Mouse (Mus musculus): ENCODE results near the gene Gal3st2c. TPM values are rescaled to one million over a fixed set of nuclear protein-coding genes. Genes with fewer than 3 reads are reported as not detected.
"Not testable (repeated sequence)": the region's sequence is repeated elsewhere in the genome, so short reads cannot be mapped to it uniquely, and the experiment has no call there.

Gal3st2c gene
- polyA plus RNA-seq (2014; fragmentation: Nextera tagmentation; extraction: Ambion mirVana): not detected in 2 replicates

DNA sequence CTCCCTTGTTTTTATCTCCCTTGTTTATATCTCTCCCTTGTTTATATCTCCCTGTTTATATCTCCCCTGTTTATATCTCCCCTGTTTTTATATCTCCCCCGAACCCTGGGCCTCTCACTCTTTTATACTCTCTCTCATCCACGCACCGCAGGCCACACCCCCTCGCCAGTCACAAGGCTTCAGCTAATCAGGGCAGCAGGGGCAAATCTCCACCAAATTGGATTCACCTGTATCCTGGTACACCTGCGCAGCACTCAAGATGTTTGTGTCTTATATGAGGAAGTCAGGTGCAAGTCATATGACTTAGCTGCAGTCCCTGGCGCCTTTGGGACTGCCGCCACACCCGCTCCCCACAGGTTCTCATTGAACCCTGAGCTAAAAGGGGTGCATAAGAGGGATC lies at the start of gene Gal3st2c:
Gene Gal3st2c, plus strand, starts transcription at position 301 of the 400 bp plus-strand sequence.
- not testable (repeated sequence) for ATAC-seq (ENCODE audit: low FRiP score, low TSS enrichment); H3K4me1 ChIP-seq (ENCODE audit: control insufficient read depth, insufficient read depth, low read length); H3K4me2 ChIP-seq (replicated peaks; ENCODE audit: low read depth, low read length); H3K9me3 ChIP-seq (ENCODE audit: control insufficient read depth, low read length); H3K27me3 ChIP-seq (ENCODE audit: control insufficient read depth, insufficient read depth, low read length); H3K4me3 ChIP-seq (ENCODE audit: low read length); H3K27ac ChIP-seq (ENCODE audit: low read depth, low read length); H3K9ac ChIP-seq (ENCODE audit: low read depth, low read length); H3K36me3 ChIP-seq (ENCODE audit: control insufficient read depth, insufficient read depth, low read length)
- WGBS: 93% methylated on average over 7 of the region's 8 CpGs

DNA sequence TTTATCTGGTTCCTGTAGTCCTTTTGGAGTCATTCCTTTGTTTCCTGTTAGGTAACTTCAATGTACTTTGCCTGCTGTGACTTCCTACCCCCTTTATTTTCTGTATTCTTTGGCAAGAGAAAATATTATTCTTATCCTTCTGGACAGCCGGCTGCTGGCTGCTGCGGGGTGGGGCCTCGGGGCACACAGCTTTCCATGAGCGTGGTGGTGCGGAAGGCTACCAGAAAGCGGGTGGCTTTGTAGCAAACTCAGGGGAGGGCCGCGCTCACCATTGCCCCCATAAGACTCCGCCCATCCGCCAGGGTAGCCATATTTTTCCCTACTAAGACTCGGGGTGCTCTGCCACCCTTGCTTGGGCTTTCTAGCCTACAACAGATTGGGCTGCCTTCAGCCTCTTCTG lies 41.2 kb upstream of the Gal3st2c start:
- H3K36me3 ChIP-seq (ENCODE audit: control insufficient read depth, insufficient read depth, low read length); ATAC-seq (ENCODE audit: low FRiP score, low TSS enrichment): not testable (repeated sequence)
- WGBS: no CpG with 5 or more reads among the region's 11 CpGs

DNA sequence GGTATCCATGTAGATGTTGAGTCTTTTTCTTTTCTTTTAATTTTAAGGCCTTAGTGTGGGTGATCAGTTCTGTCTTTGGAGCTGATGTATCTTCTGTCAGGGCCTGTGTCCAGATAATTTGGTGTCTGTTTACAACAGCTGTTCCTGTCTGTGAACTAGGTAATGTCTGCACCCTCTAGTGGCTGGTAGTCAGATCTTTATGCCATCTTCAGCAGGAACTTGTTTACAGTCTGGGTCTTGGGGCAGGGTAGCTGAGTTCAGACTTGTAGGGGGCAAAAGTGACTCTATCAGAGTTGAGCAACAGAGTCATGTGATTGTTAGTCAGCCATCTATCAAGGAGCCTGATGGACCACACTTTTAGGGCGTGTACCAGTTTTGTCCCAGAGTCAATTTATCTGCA lies 23.8 kb upstream of the Gal3st2c start:
- H3K9ac ChIP-seq (ENCODE audit: low read depth, low read length); H3K27ac ChIP-seq (ENCODE audit: low read depth, low read length); H3K36me3 ChIP-seq (ENCODE audit: control insufficient read depth, insufficient read depth, low read length); H3K4me1 ChIP-seq (ENCODE audit: control insufficient read depth, insufficient read depth, low read length); H3K9me3 ChIP-seq (ENCODE audit: control insufficient read depth, low read length); H3K27me3 ChIP-seq (ENCODE audit: control insufficient read depth, insufficient read depth, low read length); H3K4me3 ChIP-seq (ENCODE audit: low read length); H3K4me2 ChIP-seq (replicated peaks; ENCODE audit: low read depth, low read length): not testable (repeated sequence)
- peak; percentile 73 for ATAC-seq (ENCODE audit: low FRiP score, low TSS enrichment)
- WGBS: no CpG with 5 or more reads among the region's 1 CpGs

More for the DNA sequence above, 41.2 kb upstream of the Gal3st2c start:
- H3K4me3 ChIP-seq (ENCODE audit: low read length); H3K9ac ChIP-seq (ENCODE audit: low read depth, low read length); H3K27ac ChIP-seq (ENCODE audit: low read depth, low read length); H3K4me1 ChIP-seq (ENCODE audit: control insufficient read depth, insufficient read depth, low read length); H3K9me3 ChIP-seq (ENCODE audit: control insufficient read depth, low read length); H3K27me3 ChIP-seq (ENCODE audit: control insufficient read depth, insufficient read depth, low read length); H3K4me2 ChIP-seq (replicated peaks; ENCODE audit: low read depth, low read length): not testable (repeated sequence)

DNA sequence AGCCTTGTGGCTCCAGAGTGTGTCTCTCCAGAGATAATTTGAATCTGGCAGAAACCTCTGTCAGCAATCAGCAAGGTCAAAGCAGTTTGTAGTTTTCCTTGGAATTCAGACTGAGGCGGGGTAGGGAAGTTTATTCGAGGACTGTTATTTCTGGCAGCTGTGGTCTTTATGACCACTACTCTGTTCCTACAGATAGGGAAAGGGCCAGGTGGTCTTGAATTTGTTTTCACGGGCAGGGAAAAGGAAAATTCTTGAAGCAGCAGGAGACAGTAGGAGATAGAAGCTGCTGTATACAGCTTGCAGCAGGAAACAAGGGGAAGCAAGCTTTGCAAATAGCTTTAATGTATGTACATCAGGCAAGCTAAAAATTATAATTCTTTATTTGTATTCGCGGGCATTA lies 19.9 kb upstream of the Gal3st2c start:
- not testable (repeated sequence) for H3K9me3 ChIP-seq (ENCODE audit: control insufficient read depth, low read length); H3K9ac ChIP-seq (ENCODE audit: low read depth, low read length); H3K27ac ChIP-seq (ENCODE audit: low read depth, low read length); ATAC-seq (ENCODE audit: low FRiP score, low TSS enrichment); H3K4me3 ChIP-seq (ENCODE audit: low read length); H3K27me3 ChIP-seq (ENCODE audit: control insufficient read depth, insufficient read depth, low read length); H3K36me3 ChIP-seq (ENCODE audit: control insufficient read depth, insufficient read depth, low read length); H3K4me2 ChIP-seq (replicated peaks; ENCODE audit: low read depth, low read length); H3K4me1 ChIP-seq (ENCODE audit: control insufficient read depth, insufficient read depth, low read length)
- WGBS: 38% methylated on average over 1 of the region's 5 CpGs

DNA sequence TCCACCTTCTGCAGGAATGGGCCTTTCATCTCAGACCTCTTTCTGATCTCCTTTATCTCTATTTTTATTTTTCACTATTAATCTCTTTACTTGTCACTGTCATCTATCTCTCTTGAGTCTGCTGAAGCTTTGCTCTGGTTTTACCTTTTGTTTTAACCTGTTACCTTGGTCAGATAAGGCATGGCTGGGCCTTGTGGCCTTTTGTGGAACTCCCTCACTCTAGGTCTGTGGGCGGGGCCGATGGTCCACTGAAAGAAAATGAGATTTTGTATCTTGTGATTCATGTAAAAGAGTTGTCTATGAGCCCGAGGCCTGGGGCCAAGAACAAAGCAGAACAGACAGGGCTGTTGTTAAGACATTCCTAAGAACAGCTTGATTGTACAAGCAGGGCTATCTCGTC lies 19.5 kb upstream of the Gal3st2c start:
- not testable (repeated sequence) for ATAC-seq (ENCODE audit: low FRiP score, low TSS enrichment); H3K4me3 ChIP-seq (ENCODE audit: low read length); H3K9ac ChIP-seq (ENCODE audit: low read depth, low read length); H3K4me2 ChIP-seq (replicated peaks; ENCODE audit: low read depth, low read length); H3K4me1 ChIP-seq (ENCODE audit: control insufficient read depth, insufficient read depth, low read length); H3K27ac ChIP-seq (ENCODE audit: low read depth, low read length); H3K36me3 ChIP-seq (ENCODE audit: control insufficient read depth, insufficient read depth, low read length); H3K9me3 ChIP-seq (ENCODE audit: control insufficient read depth, low read length); H3K27me3 ChIP-seq (ENCODE audit: control insufficient read depth, insufficient read depth, low read length)
- no CpG with 5 or more reads among the region's 4 CpGs for WGBS

DNA sequence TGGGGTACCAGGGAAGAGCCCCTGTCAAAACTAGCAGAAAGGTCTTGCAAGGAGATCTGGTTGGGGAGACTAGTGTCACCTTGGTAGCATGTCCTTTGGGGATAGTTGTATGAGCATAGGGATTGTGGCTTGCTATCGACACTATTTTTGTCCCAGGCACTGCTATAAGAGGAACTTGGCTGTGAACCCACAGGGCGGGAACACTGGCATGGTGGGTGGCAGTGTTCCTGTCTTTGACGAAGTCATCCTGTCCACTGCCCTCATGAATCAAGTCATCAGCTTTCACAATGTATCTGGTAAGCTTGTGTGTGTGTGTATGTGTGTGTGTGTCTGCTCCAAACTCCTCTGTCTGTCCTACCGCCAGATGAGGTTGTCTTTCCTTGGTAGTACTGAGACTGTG lies 14.5 kb upstream of the Gal3st2c start:
- H3K4me2 ChIP-seq (replicated peaks; ENCODE audit: low read depth, low read length); H3K4me3 ChIP-seq (ENCODE audit: low read length); H3K27ac ChIP-seq (ENCODE audit: low read depth, low read length); H3K9ac ChIP-seq (ENCODE audit: low read depth, low read length); H3K9me3 ChIP-seq (ENCODE audit: control insufficient read depth, low read length); ATAC-seq (ENCODE audit: low FRiP score, low TSS enrichment); H3K4me1 ChIP-seq (ENCODE audit: control insufficient read depth, insufficient read depth, low read length); H3K27me3 ChIP-seq (ENCODE audit: control insufficient read depth, insufficient read depth, low read length); H3K36me3 ChIP-seq (ENCODE audit: control insufficient read depth, insufficient read depth, low read length): not testable (repeated sequence)
- WGBS: 100% methylated on average over 1 of the region's 4 CpGs

DNA sequence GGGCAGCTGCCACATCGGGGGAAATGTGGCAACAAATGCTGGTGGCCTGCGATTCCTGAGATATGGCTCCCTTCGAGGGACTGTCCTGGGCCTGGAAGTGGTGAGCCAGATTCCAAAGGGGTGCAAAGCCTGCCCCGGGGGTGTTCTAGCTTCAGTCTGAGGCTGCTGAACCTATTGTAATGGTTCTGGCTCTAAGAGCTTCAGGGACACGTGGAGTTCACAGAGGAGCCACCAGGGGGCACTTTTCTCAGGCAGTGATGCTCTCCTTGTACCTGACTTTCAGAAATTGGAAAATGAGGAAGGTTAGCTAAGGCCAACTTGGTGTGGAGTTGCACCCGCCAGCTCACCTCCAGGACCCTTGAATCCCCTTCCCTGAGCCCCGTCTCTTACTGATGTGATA lies 12.0 kb upstream of the Gal3st2c start:
- 0 out of 2 replicates have a peak, but pooled peaks have one; percentile 25 for ATAC-seq (ENCODE audit: low FRiP score, low TSS enrichment)
- not testable (repeated sequence) for H3K27me3 ChIP-seq (ENCODE audit: control insufficient read depth, insufficient read depth, low read length); H3K9me3 ChIP-seq (ENCODE audit: control insufficient read depth, low read length); H3K4me1 ChIP-seq (ENCODE audit: control insufficient read depth, insufficient read depth, low read length); H3K36me3 ChIP-seq (ENCODE audit: control insufficient read depth, insufficient read depth, low read length); H3K4me3 ChIP-seq (ENCODE audit: low read length); H3K27ac ChIP-seq (ENCODE audit: low read depth, low read length); H3K9ac ChIP-seq (ENCODE audit: low read depth, low read length); H3K4me2 ChIP-seq (replicated peaks; ENCODE audit: low read depth, low read length)
- no CpG with 5 or more reads among the region's 7 CpGs for WGBS

DNA sequence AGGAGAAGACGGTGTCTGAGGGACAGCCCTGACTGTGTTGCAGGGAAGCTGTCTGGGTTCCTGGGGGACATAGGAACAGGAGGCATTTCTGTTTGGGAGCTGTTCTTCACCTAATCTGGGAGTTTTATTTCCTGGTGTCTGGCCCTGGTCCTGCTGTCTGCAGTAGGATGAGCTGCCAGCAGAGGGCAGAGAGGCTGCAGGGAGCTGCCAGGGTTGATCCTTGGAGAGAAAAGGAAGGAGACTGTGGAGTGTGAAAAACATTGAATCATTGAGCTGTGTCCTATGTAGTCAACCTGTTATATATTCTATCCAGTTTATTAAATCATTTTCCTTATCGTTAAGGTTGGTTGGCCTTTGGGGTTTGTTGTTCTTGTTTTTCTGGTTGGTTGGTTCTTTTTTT lies 9.4 kb upstream of the Gal3st2c start:
- not testable (repeated sequence) for H3K27ac ChIP-seq (ENCODE audit: low read depth, low read length); H3K4me2 ChIP-seq (replicated peaks; ENCODE audit: low read depth, low read length); H3K4me3 ChIP-seq (ENCODE audit: low read length); H3K9me3 ChIP-seq (ENCODE audit: control insufficient read depth, low read length); H3K27me3 ChIP-seq (ENCODE audit: control insufficient read depth, insufficient read depth, low read length); H3K36me3 ChIP-seq (ENCODE audit: control insufficient read depth, insufficient read depth, low read length); H3K4me1 ChIP-seq (ENCODE audit: control insufficient read depth, insufficient read depth, low read length); H3K9ac ChIP-seq (ENCODE audit: low read depth, low read length)
- ATAC-seq (ENCODE audit: low FRiP score, low TSS enrichment): peak; percentile 80; the same call in 1 of the 2 replicates
- WGBS: no CpG with 5 or more reads among the region's 2 CpGs

DNA sequence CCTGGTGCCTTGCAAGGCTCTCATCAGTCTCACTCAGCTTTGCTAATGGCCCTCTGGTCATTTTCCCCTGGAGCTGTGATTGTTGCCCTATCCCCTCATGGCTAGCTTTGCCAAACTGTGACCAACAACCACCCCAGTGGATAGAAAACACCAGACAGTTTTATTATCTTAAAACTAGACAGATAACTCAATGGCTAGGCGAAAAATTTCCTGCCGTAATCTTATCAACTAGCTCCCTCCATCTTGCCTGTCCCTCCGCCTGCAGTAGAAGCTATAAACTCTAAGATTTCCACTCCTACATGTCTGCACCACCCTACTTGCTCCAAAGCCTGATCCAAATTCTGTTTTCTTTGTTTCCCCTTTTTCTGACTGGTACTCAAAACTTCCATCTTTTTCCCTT lies 4.1 kb upstream of the Gal3st2c start:
- Histone ChIP-seq H3K9me3 (ENCODE audit: control insufficient read depth, low read length) (no peaks in the 10 kb centered on the region), H3K27ac (ENCODE audit: low read depth, low read length) (no peak overlapping the region), H3K4me1 (ENCODE audit: control insufficient read depth, insufficient read depth, low read length) (no peaks in the 10 kb centered on the region), H3K4me3 (ENCODE audit: low read length) (no peak overlapping the region), H3K4me2 (replicated peaks; ENCODE audit: low read depth, low read length) (no peak overlapping the region), H3K27me3 (ENCODE audit: control insufficient read depth, insufficient read depth, low read length) (no peaks in the 10 kb centered on the region), H3K36me3 (ENCODE audit: control insufficient read depth, insufficient read depth, low read length) (no peaks in the 10 kb centered on the region), H3K9ac (ENCODE audit: low read depth, low read length) (no peak overlapping the region)
- 74% methylated on average over 3 of the region's 3 CpGs for WGBS
- no peak for ATAC-seq (ENCODE audit: low FRiP score, low TSS enrichment)

DNA sequence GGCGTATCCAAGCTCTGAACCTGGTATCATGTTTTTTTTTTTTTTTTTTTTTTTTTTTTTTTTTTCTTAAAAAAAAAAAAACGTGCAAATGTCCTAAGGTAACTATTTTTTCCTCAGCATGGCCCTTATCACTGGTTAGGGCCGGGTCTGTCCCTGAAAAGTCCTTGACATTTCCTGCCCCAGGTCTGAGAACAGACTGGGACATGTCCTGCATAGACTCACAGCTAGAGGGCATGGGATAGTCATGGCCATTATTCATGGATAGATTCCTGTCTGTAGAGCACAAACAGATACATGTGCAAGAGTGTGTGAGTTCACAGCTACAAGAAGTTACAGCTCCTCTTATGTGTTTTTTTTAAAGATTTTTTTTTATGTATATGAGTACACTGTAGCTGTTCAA lies 1.5 kb upstream of the Gal3st2c start:
- no peak overlapping the region for H3K9ac ChIP-seq (ENCODE audit: low read depth, low read length)
- H3K27me3 ChIP-seq (ENCODE audit: control insufficient read depth, insufficient read depth, low read length): no peaks in the 10 kb centered on the region
- 77% methylated on average over 3 of the region's 3 CpGs for WGBS
- no peak overlapping the region for H3K4me2 ChIP-seq (replicated peaks; ENCODE audit: low read depth, low read length)
- H3K36me3 ChIP-seq (ENCODE audit: control insufficient read depth, insufficient read depth, low read length): no peaks in the 10 kb centered on the region
- no peaks in the 10 kb centered on the region for H3K9me3 ChIP-seq (ENCODE audit: control insufficient read depth, low read length)
- no peak overlapping the region for H3K4me3 ChIP-seq (ENCODE audit: low read length)
- no peak for ATAC-seq (ENCODE audit: low FRiP score, low TSS enrichment)
- H3K27ac ChIP-seq (ENCODE audit: low read depth, low read length): no peak overlapping the region
- H3K4me1 ChIP-seq (ENCODE audit: control insufficient read depth, insufficient read depth, low read length): no peaks in the 10 kb centered on the region
